Mouse (Mus musculus) embryonic facial prominence, embryonic 11.5 days (tissue): Measurements from ENCODE around the gene 1700102P08Rik. TPM values are rescaled to one million over a fixed set of nuclear protein-coding genes. Genes with fewer than 3 reads are reported as not detected.

Experiments used
- ATAC-seq: fragments of 200-750 bp; cut with Nextera tagmentation; replicated peaks from 2 replicates; pipeline ENCODE4 v1.8.0; 2017; ENCODE audit warnings: low read depth; ENCODE audit not compliant: insufficient number of reproducible peaks, low FRiP score, low TSS enrichment
- DNase-seq: peaks from one replicate; pipeline ENCODE4 v3.0.0-alpha.2; 2015; ENCODE audit warnings: low spot score
- H3K27ac ChIP-seq: fragments of 300-500 bp; sonication (generic); replicated peaks from 2 replicates; pipeline ENCODE4 v1.5.1; 2014; ENCODE audit warnings: mild to moderate bottlenecking, low read depth, low read length, control low read depth
- H3K27me3 ChIP-seq: fragments of 300-500 bp; sonication (generic); 2 replicates; pipeline ENCODE4 v1.6.1; 2014; ENCODE audit warnings: mild to moderate bottlenecking, low read length, moderate library complexity, mixed read lengths; ENCODE audit not compliant: control insufficient read depth, insufficient read depth
- H3K36me3 ChIP-seq: fragments of 300-500 bp; sonication (generic); replicated peaks from 2 replicates; pipeline ENCODE4 v1.6.1; 2014; ENCODE audit warnings: low read depth, mild to moderate bottlenecking, low read length, moderate library complexity, mixed read lengths; ENCODE audit not compliant: control insufficient read depth, insufficient read depth
- H3K4me1 ChIP-seq: fragments of 300-500 bp; sonication (generic); 2 replicates; pipeline ENCODE4 v1.6.1; 2014; ENCODE audit warnings: low read length, mixed read lengths; ENCODE audit not compliant: control insufficient read depth, insufficient read depth
- H3K4me2 ChIP-seq: fragments of 300-500 bp; sonication (generic); 2 replicates; pipeline ENCODE4 v1.6.1; 2014; ENCODE audit warnings: low read depth, mild to moderate bottlenecking, control low read depth, low read length, moderate library complexity
- H3K4me3 ChIP-seq: fragments of 300-500 bp; sonication (generic); 2 replicates; pipeline ENCODE4 v1.5.1; 2014; ENCODE audit warnings: low read depth, low read length, control low read depth
- H3K9ac ChIP-seq: fragments of 300-500 bp; sonication (generic); replicated peaks from 2 replicates; pipeline ENCODE4 v1.6.1; 2014; ENCODE audit warnings: mild to moderate bottlenecking, control low read depth, low read length
- H3K9me3 ChIP-seq: fragments of 300-500 bp; sonication (generic); replicated peaks from 2 replicates; pipeline ENCODE4 v1.6.1; 2016; ENCODE audit warnings: mild to moderate bottlenecking, low read length, inconsistent platforms, mixed read lengths; ENCODE audit not compliant: control insufficient read depth
- WGBS: fragments of 180-500 bp; shearing (Covaris S2); extraction: QIAGEN DNeasy Blood & Tissue Kit; methylation state at CpG from one replicate; pipeline ENCODE4 v1.1.7; 2014; 5-methylcytosine and 5-hydroxymethylcytosine counted together
- polyA plus RNA-seq: library from polyadenylated mRNA; unstranded; fragments of >200 nt; fragmentation: Nextera tagmentation; extraction: Ambion mirVana; gene quantifications from 2 replicates; pipeline ENCODE4 v1.2.1, GENCODE M21; 2014

The 1700102P08Rik gene
- polyA plus RNA-seq, 1 experiment from 2014 or later = 0.76 TPM

DNA sequence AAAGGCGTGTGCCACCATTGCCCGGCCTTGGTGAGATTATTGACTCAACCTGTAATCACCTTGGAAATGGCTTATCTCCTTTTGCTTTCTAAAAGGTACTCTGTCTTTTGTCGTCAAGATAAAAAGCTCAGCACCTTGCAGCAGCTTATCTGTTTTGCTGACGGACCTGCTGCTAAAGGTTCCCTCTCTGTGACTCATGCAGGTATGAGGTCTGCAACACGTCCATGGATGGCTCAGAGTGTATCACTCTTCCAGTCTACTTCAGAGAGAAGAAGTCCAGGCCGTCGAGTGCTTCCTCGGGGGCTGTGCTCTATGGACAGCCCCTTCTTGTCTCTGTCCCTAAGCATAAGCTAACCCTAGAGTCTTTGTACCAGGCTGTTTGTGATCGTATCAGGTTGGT, 14.4 kb upstream of the 1700102P08Rik start:
- Histone ChIP-seq H3K9me3 (no peaks in the 10 kb centered on the region), H3K36me3 (peaks cover 7% of the 10 kb centered on the region), H3K4me1 (no peaks in the 10 kb centered on the region), H3K27ac (no peak overlapping the region), H3K9ac (no peak overlapping the region), H3K4me3 (no peak overlapping the region), H3K4me2 (no peak overlapping the region), H3K27me3 (no peaks in the 10 kb centered on the region)
- WGBS = 90% methylated on average over 9 of the region's 9 CpGs
- ATAC-seq (no peak), DNase-seq (no peak)

DNA sequence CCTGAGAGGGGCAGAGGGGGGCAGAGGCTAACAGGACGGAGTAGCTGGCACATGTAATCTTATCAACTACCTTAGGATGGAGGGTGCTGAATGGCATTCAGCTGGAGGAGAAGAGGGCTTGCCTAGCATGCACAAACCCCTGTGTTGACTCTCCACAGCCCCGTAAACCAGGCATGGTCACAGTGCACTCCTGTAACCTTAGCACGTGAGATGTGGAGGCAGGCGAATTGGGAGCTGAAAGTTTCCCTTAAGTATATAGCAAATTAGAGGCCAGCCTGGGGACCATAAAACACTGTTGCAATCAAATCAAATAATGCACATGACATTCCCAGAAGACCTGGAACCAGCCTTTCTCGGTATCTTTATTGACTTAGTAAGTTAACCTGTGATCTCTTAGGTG, 13.9 kb upstream of the 1700102P08Rik start:
- DNase-seq = no peak
- Histone ChIP-seq H3K27me3 (no peaks in the 10 kb centered on the region), H3K4me1 (no peaks in the 10 kb centered on the region), H3K9me3 (no peaks in the 10 kb centered on the region), H3K27ac (no peak overlapping the region), H3K9ac (no peak overlapping the region), H3K36me3 (peaks cover 7% of the 10 kb centered on the region), H3K4me3 (no peak overlapping the region), H3K4me2 (no peak overlapping the region)
- 88% methylated on average over 5 of the region's 5 CpGs for WGBS
- no peak for ATAC-seq

DNA sequence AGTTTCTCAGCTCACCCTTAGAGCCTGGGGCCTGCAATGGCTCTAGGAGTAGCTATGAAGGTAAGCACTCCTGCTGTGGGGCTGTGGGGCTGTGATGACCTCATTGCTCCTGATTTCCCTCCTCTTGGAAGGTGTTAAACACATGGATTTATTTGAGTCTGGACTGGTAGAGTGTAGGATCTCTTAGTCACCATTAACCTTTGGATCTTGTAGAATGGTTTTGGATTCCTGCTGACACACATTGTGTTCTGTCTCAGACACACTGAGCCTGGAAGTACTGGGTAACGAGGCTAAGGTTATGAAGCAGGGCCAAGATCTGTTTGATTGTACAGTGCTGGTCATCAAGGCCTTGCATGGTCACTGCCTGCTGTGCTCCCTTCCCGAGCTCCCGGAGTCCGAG, 13.3 kb upstream of the 1700102P08Rik start:
- Histone ChIP-seq H3K9me3 (no peaks in the 10 kb centered on the region), H3K27me3 (no peaks in the 10 kb centered on the region), H3K36me3 (peaks cover 8% of the 10 kb centered on the region), H3K4me1 (no peaks in the 10 kb centered on the region), H3K27ac (no peak overlapping the region), H3K4me3 (no peak overlapping the region), H3K9ac (no peak overlapping the region), H3K4me2 (no peak overlapping the region)
- WGBS = 96% methylated on average over 4 of the region's 4 CpGs
- DNase-seq (no peak), ATAC-seq (no peak)

DNA sequence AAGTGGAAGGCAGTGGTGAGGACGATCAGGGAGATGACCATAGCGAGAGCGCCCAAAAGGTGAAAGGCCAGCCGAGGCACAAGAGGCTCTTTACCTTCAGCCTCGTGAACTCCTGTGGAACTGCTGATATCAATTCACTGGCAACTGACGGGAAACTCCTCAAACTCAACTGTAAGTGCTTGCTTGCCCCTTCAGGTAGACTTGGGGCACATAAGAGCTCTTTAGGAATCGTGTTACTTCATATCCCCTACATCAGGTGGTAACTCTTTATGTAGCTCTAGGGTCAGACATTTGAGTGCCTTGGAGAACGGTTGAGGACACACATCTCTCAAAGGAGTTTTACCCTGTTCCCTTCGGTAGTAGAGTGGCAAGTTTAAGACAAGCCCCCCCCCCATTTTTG, 11.2 kb upstream of the 1700102P08Rik start:
- Histone ChIP-seq H3K36me3 (peaks cover 16% of the 10 kb centered on the region), H3K9me3 (no peaks in the 10 kb centered on the region)

DNA sequence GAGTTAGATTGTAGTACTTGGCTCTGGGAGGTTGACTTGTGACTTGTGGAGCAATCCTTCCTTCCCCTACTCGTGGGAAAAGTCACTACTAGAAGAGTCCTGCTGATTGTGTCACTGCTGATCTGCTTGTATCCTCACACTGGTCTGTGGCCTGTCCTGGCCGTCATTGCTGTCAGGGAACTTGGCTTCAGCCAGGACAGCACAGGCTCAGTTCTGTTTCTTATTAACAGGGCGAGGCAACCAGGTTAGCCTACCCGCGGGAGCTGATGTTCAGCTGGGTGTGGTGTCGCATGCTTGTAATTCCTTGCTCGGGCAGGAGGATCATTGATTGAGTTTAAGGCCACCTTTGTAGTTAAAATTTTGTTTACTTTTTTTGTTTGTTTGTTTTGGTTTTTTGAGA, 7.6 kb upstream of the 1700102P08Rik start:
- Histone ChIP-seq H3K4me2 (no peak overlapping the region), H3K36me3 (peaks cover 25% of the 10 kb centered on the region), H3K4me1 (no peaks in the 10 kb centered on the region), H3K9ac (no peak overlapping the region), H3K27me3 (no peaks in the 10 kb centered on the region), H3K27ac (no peak overlapping the region), H3K4me3 (no peak overlapping the region), H3K9me3 (no peaks in the 10 kb centered on the region)
- no peak for DNase-seq
- ATAC-seq = no peak
- WGBS = 66% methylated on average over 7 of the region's 7 CpGs

More for the DNA sequence above, 11.2 kb upstream of the 1700102P08Rik start:
- Histone ChIP-seq H3K4me2 (no peak overlapping the region), H3K4me1 (no peaks in the 10 kb centered on the region), H3K4me3 (no peak overlapping the region), H3K27ac (no peak overlapping the region), H3K27me3 (no peaks in the 10 kb centered on the region), H3K9ac (no peak overlapping the region)
- 96% methylated on average over 9 of the region's 9 CpGs for WGBS
- DNase-seq (no peak), ATAC-seq (no peak)

DNA sequence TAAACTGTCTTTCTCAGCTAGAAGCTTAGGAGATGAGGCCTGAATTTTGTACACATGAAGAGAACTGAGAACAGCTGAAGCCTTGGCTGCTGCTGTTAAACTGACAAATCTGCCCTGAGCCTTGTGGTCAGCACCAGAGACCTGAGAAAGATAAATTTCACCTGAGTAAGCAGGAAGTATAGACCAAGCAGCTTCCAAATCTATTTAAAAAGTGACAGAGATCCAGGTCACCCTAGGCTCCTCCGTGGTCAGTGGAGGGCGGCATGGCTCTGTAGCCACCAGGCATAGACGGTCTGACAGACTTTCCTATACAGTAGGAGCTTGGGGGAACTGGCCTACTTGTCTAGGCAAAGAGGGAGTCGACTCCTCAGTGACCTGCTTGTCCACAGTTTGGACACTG, 5.8 kb upstream of the 1700102P08Rik start:
- H3K4me3 ChIP-seq = no peak overlapping the region
- no peak overlapping the region for H3K27ac ChIP-seq
- DNase-seq (no peak), ATAC-seq (no peak)
- no peaks in the 10 kb centered on the region for H3K4me1 ChIP-seq
- H3K4me2 ChIP-seq = no peak overlapping the region
- H3K36me3 ChIP-seq = peaks cover 25% of the 10 kb centered on the region
- 98% methylated on average over 4 of the region's 4 CpGs for WGBS
- no peak overlapping the region for H3K9ac ChIP-seq
- H3K27me3 ChIP-seq = no peaks in the 10 kb centered on the region
- no peaks in the 10 kb centered on the region for H3K9me3 ChIP-seq

DNA sequence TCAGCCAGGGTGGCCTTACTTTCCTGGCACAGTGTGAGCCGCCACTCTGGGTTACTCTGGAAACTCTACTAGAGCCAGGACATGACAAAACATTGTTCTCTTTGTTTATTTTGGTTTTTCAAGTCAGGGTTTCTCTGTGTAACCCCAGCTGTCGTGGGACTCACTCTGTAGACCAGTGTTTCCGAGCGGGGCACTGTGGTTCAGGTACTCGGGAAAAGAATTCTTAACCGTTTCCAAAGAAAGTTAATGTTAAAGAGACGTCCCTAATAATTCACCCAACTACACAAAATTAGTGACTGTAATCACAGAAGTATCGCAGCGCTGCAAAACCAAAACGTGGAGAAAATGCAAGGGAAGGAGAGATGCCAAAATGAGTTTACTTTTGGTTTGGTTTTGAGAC, 4.0 kb upstream of the 1700102P08Rik start:
- WGBS = 82% methylated on average over 10 of the region's 10 CpGs
- H3K27me3 ChIP-seq = no peaks in the 10 kb centered on the region
- ATAC-seq = no peak
- no peak overlapping the region for H3K9ac ChIP-seq
- H3K36me3 ChIP-seq = peaks cover 21% of the 10 kb centered on the region
- H3K4me3 ChIP-seq = no peak overlapping the region
- no peaks in the 10 kb centered on the region for H3K9me3 ChIP-seq
- no peak overlapping the region for H3K27ac ChIP-seq
- DNase-seq = no peak
- H3K4me1 ChIP-seq = no peaks in the 10 kb centered on the region
- H3K4me2 ChIP-seq = no peak overlapping the region

DNA sequence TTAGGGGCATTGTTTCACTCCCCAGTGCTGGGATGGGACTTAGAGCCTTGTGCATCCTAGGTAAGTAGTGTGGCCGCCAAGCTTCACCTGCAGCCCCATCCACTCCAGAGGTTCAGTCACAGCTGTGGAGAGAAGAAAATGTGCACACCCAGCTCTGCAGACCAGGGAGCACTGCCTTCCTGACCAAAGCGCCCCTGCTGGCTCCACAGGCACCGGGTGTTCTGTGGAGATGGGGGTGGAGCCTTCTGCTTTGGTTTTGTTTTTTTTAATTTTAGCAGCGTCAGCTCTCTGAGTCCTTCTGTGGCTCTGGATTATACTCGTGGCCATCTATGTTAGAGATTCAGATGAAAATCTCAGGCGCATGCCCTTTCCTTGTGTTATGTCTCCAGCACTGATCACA, 3.4 kb upstream of the 1700102P08Rik start:
- H3K9ac ChIP-seq = no peak overlapping the region
- no peaks in the 10 kb centered on the region for H3K27me3 ChIP-seq
- WGBS = 79% methylated on average over 6 of the region's 6 CpGs
- no peaks in the 10 kb centered on the region for H3K9me3 ChIP-seq
- H3K4me2 ChIP-seq = no peak overlapping the region
- no peaks in the 10 kb centered on the region for H3K4me1 ChIP-seq
- H3K4me3 ChIP-seq = no peak overlapping the region
- peaks cover 20% of the 10 kb centered on the region for H3K36me3 ChIP-seq
- ATAC-seq = no peak
- H3K27ac ChIP-seq = no peak overlapping the region
- no peak for DNase-seq
